Mouse (Mus musculus): ENCODE measurements around the gene Twsg1.

DNA sequence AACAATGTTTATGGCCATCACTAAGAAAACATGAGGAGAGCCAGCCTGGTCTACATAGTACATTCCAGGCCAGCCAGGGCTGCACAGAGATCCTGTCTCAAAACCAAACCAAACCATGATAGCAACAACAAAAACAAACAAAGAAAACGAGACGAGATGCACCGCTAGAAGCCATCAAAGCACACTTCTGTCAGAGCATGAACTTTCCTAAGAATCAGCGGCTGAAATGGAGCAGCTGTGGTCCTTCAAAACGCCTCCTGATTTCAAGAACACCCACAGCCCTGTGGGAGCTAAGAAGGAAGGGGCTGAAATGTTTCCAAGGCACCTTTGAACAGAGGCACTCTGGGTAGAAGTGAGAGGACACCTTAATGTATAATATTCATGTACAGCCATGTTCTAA lies 26.8 kb downstream of the Twsg1 start:
- TF ChIP-seq CTCF (IDR thresholded peaks at IDR 0.05; ENCODE audit: control insufficient read depth, insufficient read depth, low read length), result no peak
- no peak for TF ChIP-seq POLR2A (IDR thresholded peaks at IDR 0.05; ENCODE audit: borderline replicate concordance, control insufficient read depth, low read depth, low read length)
